Mouse (Mus musculus) central nervous system, embryonic 14 days (tissue): ENCODE data around the gene Mup2. TPM values are rescaled to one million over a fixed set of nuclear protein-coding genes. Genes with fewer than 3 reads are reported as not detected.

Experiments
- polyA plus RNA-seq: library from polyadenylated mRNA; depleted of rRNA; stranded (reverse); fragments of >200 nt; gene quantifications from 2 replicates; pipeline ENCODE4 v1.2.3, GENCODE M21; 2012; rRNA removed

Mup2 gene
- polyA plus RNA-seq: not detected in 2 replicates

GRCm38 (mm10) chr4:60154189-60154588 lies at the start of gene Mup2:
Mup2 (minus strand) TSS chr4:60154289.

Other genes starting within 250 kb of the Mup2 start
- gene Slc46a2, start 239.2 kb downstream of the Mup2 start, polyA plus RNA-seq: not detected in 2 replicates
- not detected in 2 replicates for gene Mup4, start 193.6 kb downstream of the Mup2 start, polyA plus RNA-seq
- not detected in 2 replicates for gene Mup6, start 190.0 kb downstream of the Mup2 start, polyA plus RNA-seq
- not detected in 2 replicates for gene Mup7, start 83.8 kb downstream of the Mup2 start, polyA plus RNA-seq
- not detected in 2 replicates for gene Mup8, start 68.3 kb upstream of the Mup2 start, polyA plus RNA-seq